Mouse (Mus musculus): ENCODE measurements around the gene Dzip1. TPM values are rescaled to one million over a fixed set of nuclear protein-coding genes. Genes with fewer than 3 reads are reported as not detected.

Gene Dzip1
- 94.5 and 105 TPM in 2 replicates for polyA plus RNA-seq (2014; fragmentation: Nextera tagmentation; extraction: Ambion mirVana)

GRCm38 (mm10) chr14:118924673-118925615, at the start of gene Dzip1:
Gene Dzip1, minus strand, starts transcription at chr14:118925460.
- H3K4me1 ChIP-seq (ENCODE audit: control insufficient read depth, insufficient read depth, low read length), result peaks cover 38% of the 10 kb centered on the region
- ATAC-seq (ENCODE audit: low FRiP score, low TSS enrichment), result peak; percentile 93
- peak within 1 kb of the TSS; percentile 82 for H3K9ac ChIP-seq (replicated peaks; ENCODE audit: low read length)
- peak within 1 kb of the TSS; percentile 95 for H3K27ac ChIP-seq (replicated peaks; ENCODE audit: low read depth, low read length)
- WGBS, result under 1% methylated on average over 55 of the region's 55 CpGs
- H3K4me3 ChIP-seq (replicated peaks; ENCODE audit: low read depth, low read length), result peak within 1 kb of the TSS; percentile 74
- peaks cover 13% of the 10 kb centered on the region for H3K36me3 ChIP-seq (ENCODE audit: control insufficient read depth, insufficient read depth, low read length)
- no peaks in the 10 kb centered on the region; the same call in 1 of the 2 replicates for H3K27me3 ChIP-seq (ENCODE audit: control insufficient read depth, insufficient read depth, low read length)
- H3K9me3 ChIP-seq (ENCODE audit: control insufficient read depth, low read length), result no peaks in the 10 kb centered on the region
- peak within 1 kb of the TSS; percentile 94 for H3K4me2 ChIP-seq (ENCODE audit: low read length)
- DNase-seq, result peak; percentile 91

DNA sequence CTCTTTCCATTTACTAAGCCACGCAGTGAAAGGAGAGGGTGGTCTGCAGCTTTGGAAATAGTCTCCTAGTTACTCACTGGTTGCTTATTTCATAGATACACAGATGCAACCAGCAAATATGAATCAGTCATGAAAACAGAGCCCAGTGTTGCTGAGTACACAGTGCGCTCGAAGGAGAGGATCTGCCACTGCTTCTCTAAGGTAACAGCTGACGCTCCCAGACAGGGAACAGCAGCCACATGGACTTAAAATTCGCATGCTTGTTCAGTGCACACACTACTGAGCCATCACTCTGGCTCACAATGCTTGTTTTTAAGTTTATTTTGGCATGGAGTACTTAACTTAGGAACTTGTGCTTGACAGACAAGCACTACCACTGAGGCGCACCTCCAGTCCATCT, 47.0 kb upstream of the Dzip1 start:
- Histone ChIP-seq H3K27ac (replicated peaks; ENCODE audit: low read depth, low read length) (no peak overlapping the region), H3K27me3 (ENCODE audit: control insufficient read depth, insufficient read depth, low read length) (no peaks in the 10 kb centered on the region), H3K4me3 (replicated peaks; ENCODE audit: low read depth, low read length) (no peak overlapping the region), H3K4me1 (ENCODE audit: control insufficient read depth, insufficient read depth, low read length) (no peaks in the 10 kb centered on the region), H3K4me2 (ENCODE audit: low read length) (no peak overlapping the region), H3K9me3 (ENCODE audit: control insufficient read depth, low read length) (no peaks in the 10 kb centered on the region), H3K36me3 (ENCODE audit: control insufficient read depth, insufficient read depth, low read length) (peaks cover 72% of the 10 kb centered on the region), H3K9ac (replicated peaks; ENCODE audit: low read length) (no peak overlapping the region)
- DNase-seq, result no peak
- WGBS, result 96% methylated on average over 6 of the region's 6 CpGs
- ATAC-seq (ENCODE audit: low FRiP score, low TSS enrichment), result no peak

GRCm38 (mm10) chr14:118967646-118968045, 42.4 kb upstream of the Dzip1 start:
- Histone ChIP-seq H3K4me2 (ENCODE audit: low read length) (no peak overlapping the region), H3K9ac (replicated peaks; ENCODE audit: low read length) (no peak overlapping the region), H3K4me1 (ENCODE audit: control insufficient read depth, insufficient read depth, low read length) (no peaks in the 10 kb centered on the region)

GRCm38 (mm10) chr14:118965356-118966000, 40.2 kb upstream of the Dzip1 start:
- no peak overlapping the region for H3K4me2 ChIP-seq (ENCODE audit: low read length)
- H3K27ac ChIP-seq (replicated peaks; ENCODE audit: low read depth, low read length), result no peak overlapping the region

More at GRCm38 (mm10) chr14:118967646-118968045, 42.4 kb upstream of the Dzip1 start:
- H3K27me3 ChIP-seq (ENCODE audit: control insufficient read depth, insufficient read depth, low read length), result no peaks in the 10 kb centered on the region
- 89% methylated on average over 7 of the region's 7 CpGs for WGBS
- H3K9me3 ChIP-seq (ENCODE audit: control insufficient read depth, low read length), result no peaks in the 10 kb centered on the region
- H3K36me3 ChIP-seq (ENCODE audit: control insufficient read depth, insufficient read depth, low read length), result peaks cover 32% of the 10 kb centered on the region
- H3K27ac ChIP-seq (replicated peaks; ENCODE audit: low read depth, low read length), result no peak overlapping the region
- DNase-seq (no peak), ATAC-seq (ENCODE audit: low FRiP score, low TSS enrichment) (no peak)
- no peak overlapping the region for H3K4me3 ChIP-seq (replicated peaks; ENCODE audit: low read depth, low read length)

GRCm38 (mm10) chr14:118958010-118958409, 32.8 kb upstream of the Dzip1 start:
- Histone ChIP-seq H3K9ac (replicated peaks; ENCODE audit: low read length) (no peak overlapping the region), H3K36me3 (ENCODE audit: control insufficient read depth, insufficient read depth, low read length) (peaks cover 53% of the 10 kb centered on the region)
- 83% methylated on average over 3 of the region's 3 CpGs for WGBS

More at GRCm38 (mm10) chr14:118965356-118966000, 40.2 kb upstream of the Dzip1 start:
- no peak for ATAC-seq (ENCODE audit: low FRiP score, low TSS enrichment)
- no peak overlapping the region for H3K4me3 ChIP-seq (replicated peaks; ENCODE audit: low read depth, low read length)
- DNase-seq, result no peak
- H3K9ac ChIP-seq (replicated peaks; ENCODE audit: low read length), result no peak overlapping the region
- H3K36me3 ChIP-seq (ENCODE audit: control insufficient read depth, insufficient read depth, low read length), result peaks cover 26% of the 10 kb centered on the region
- no peaks in the 10 kb centered on the region for H3K4me1 ChIP-seq (ENCODE audit: control insufficient read depth, insufficient read depth, low read length)
- WGBS, result 93% methylated on average over 4 of the region's 4 CpGs
- no peaks in the 10 kb centered on the region for H3K27me3 ChIP-seq (ENCODE audit: control insufficient read depth, insufficient read depth, low read length)
- no peaks in the 10 kb centered on the region for H3K9me3 ChIP-seq (ENCODE audit: control insufficient read depth, low read length)

GRCm38 (mm10) chr14:118951912-118952583, 26.8 kb upstream of the Dzip1 start:
- no peaks in the 10 kb centered on the region for H3K9me3 ChIP-seq (ENCODE audit: control insufficient read depth, low read length)
- DNase-seq (no peak), ATAC-seq (ENCODE audit: low FRiP score, low TSS enrichment) (no peak)
- peaks cover 17% of the 10 kb centered on the region; the same call in 1 of the 2 replicates for H3K36me3 ChIP-seq (ENCODE audit: control insufficient read depth, insufficient read depth, low read length)
- H3K27ac ChIP-seq (replicated peaks; ENCODE audit: low read depth, low read length), result no peak overlapping the region
- H3K4me1 ChIP-seq (ENCODE audit: control insufficient read depth, insufficient read depth, low read length), result no peaks in the 10 kb centered on the region
- H3K27me3 ChIP-seq (ENCODE audit: control insufficient read depth, insufficient read depth, low read length), result no peaks in the 10 kb centered on the region
- 93% methylated on average over 9 of the region's 9 CpGs for WGBS
- H3K9ac ChIP-seq (replicated peaks; ENCODE audit: low read length), result no peak overlapping the region
- H3K4me3 ChIP-seq (replicated peaks; ENCODE audit: low read depth, low read length), result no peak overlapping the region
- no peak overlapping the region for H3K4me2 ChIP-seq (ENCODE audit: low read length)

More at GRCm38 (mm10) chr14:118958010-118958409, 32.8 kb upstream of the Dzip1 start:
- no peak overlapping the region for H3K27ac ChIP-seq (replicated peaks; ENCODE audit: low read depth, low read length)
- no peak for DNase-seq
- no peak overlapping the region for H3K4me2 ChIP-seq (ENCODE audit: low read length)
- ATAC-seq (ENCODE audit: low FRiP score, low TSS enrichment), result no peak
- no peaks in the 10 kb centered on the region for H3K27me3 ChIP-seq (ENCODE audit: control insufficient read depth, insufficient read depth, low read length)
- no peaks in the 10 kb centered on the region for H3K9me3 ChIP-seq (ENCODE audit: control insufficient read depth, low read length)
- no peak overlapping the region for H3K4me3 ChIP-seq (replicated peaks; ENCODE audit: low read depth, low read length)
- H3K4me1 ChIP-seq (ENCODE audit: control insufficient read depth, insufficient read depth, low read length), result no peaks in the 10 kb centered on the region

- H3K4me1 ChIP-seq (ENCODE audit: control insufficient read depth, insufficient read depth, low read length), result no peaks in the 10 kb centered on the region
- no peak for DNase-seq
- H3K27me3 ChIP-seq (ENCODE audit: control insufficient read depth, insufficient read depth, low read length), result no peaks in the 10 kb centered on the region
- H3K27ac ChIP-seq (replicated peaks; ENCODE audit: low read depth, low read length), result no peak overlapping the region
- ATAC-seq (ENCODE audit: low FRiP score, low TSS enrichment), result no peak
- H3K4me2 ChIP-seq (ENCODE audit: low read length), result no peak overlapping the region
- H3K9me3 ChIP-seq (ENCODE audit: control insufficient read depth, low read length), result no peaks in the 10 kb centered on the region
- WGBS, result 96% methylated on average over 1 of the region's 1 CpGs
- peaks cover 5% of the 10 kb centered on the region; the same call in 1 of the 2 replicates for H3K36me3 ChIP-seq (ENCODE audit: control insufficient read depth, insufficient read depth, low read length)
- H3K9ac ChIP-seq (replicated peaks; ENCODE audit: low read length), result no peak overlapping the region
- H3K4me3 ChIP-seq (replicated peaks; ENCODE audit: low read depth, low read length), result no peak overlapping the region
Observed at GRCm38 (mm10) chr14:118948841-118949240, 23.6 kb upstream of the Dzip1 start.

- Histone ChIP-seq H3K27ac (replicated peaks; ENCODE audit: low read depth, low read length) (no peak overlapping the region), H3K36me3 (ENCODE audit: control insufficient read depth, insufficient read depth, low read length) (no peaks in the 10 kb centered on the region), H3K27me3 (ENCODE audit: control insufficient read depth, insufficient read depth, low read length) (no peaks in the 10 kb centered on the region), H3K4me3 (replicated peaks; ENCODE audit: low read depth, low read length) (no peak overlapping the region), H3K4me1 (ENCODE audit: control insufficient read depth, insufficient read depth, low read length) (no peaks in the 10 kb centered on the region), H3K9me3 (ENCODE audit: control insufficient read depth, low read length) (no peaks in the 10 kb centered on the region), H3K9ac (replicated peaks; ENCODE audit: low read length) (no peak overlapping the region), H3K4me2 (ENCODE audit: low read length) (no peak overlapping the region)
- 92% methylated on average over 2 of the region's 2 CpGs for WGBS
- ATAC-seq (ENCODE audit: low FRiP score, low TSS enrichment) (no peak), DNase-seq (no peak)
Observed at GRCm38 (mm10) chr14:118944702-118945101, 19.4 kb upstream of the Dzip1 start.

Measured in midbrain, embryonic 14.5 days (tissue).